Mouse (Mus musculus): ENCODE data around the gene Plekhh2.

Gene Plekhh2

GRCm38 (mm10) chr17:84575108-84575507, 63.4 kb downstream of the Plekhh2 start:
- Histone ChIP-seq H3K27me3 (ENCODE audit: control insufficient read depth, insufficient read depth, low read length, poor library complexity, severe bottlenecking) (no peaks in the 10 kb centered on the region), H3K36me3 (ENCODE audit: control insufficient read depth, insufficient read depth, low read length, poor library complexity, severe bottlenecking) (no peaks in the 10 kb centered on the region)
- DNase-seq (ENCODE audit: low read depth, low spot score), result no peak

- DNase-seq (ENCODE audit: low read depth, low spot score), result no peak
- Histone ChIP-seq H3K36me3 (ENCODE audit: control insufficient read depth, insufficient read depth, low read length, poor library complexity, severe bottlenecking) (no peaks in the 10 kb centered on the region), H3K27me3 (ENCODE audit: control insufficient read depth, insufficient read depth, low read length, poor library complexity, severe bottlenecking) (no peaks in the 10 kb centered on the region)
Observed at GRCm38 (mm10) chr17:84576621-84577293, 65.1 kb downstream of the Plekhh2 start.

GRCm38 (mm10) chr17:84579249-84579648, 67.6 kb downstream of the Plekhh2 start:
- no peak for DNase-seq (ENCODE audit: low read depth, low spot score)
- H3K36me3 ChIP-seq (ENCODE audit: control insufficient read depth, insufficient read depth, low read length, poor library complexity, severe bottlenecking), result no peaks in the 10 kb centered on the region
- no peaks in the 10 kb centered on the region for H3K27me3 ChIP-seq (ENCODE audit: control insufficient read depth, insufficient read depth, low read length, poor library complexity, severe bottlenecking)

GRCm38 (mm10) chr17:84579817-84580216, 68.1 kb downstream of the Plekhh2 start:
- Histone ChIP-seq H3K36me3 (ENCODE audit: control insufficient read depth, insufficient read depth, low read length, poor library complexity, severe bottlenecking) (no peaks in the 10 kb centered on the region), H3K27me3 (ENCODE audit: control insufficient read depth, insufficient read depth, low read length, poor library complexity, severe bottlenecking) (no peaks in the 10 kb centered on the region)

GRCm38 (mm10) chr17:84580821-84581220, 69.1 kb downstream of the Plekhh2 start:
- no peaks in the 10 kb centered on the region for H3K36me3 ChIP-seq (ENCODE audit: control insufficient read depth, insufficient read depth, low read length, poor library complexity, severe bottlenecking)
- no peak for DNase-seq (ENCODE audit: low read depth, low spot score)
- H3K27me3 ChIP-seq (ENCODE audit: control insufficient read depth, insufficient read depth, low read length, poor library complexity, severe bottlenecking), result no peaks in the 10 kb centered on the region

More at GRCm38 (mm10) chr17:84579817-84580216, 68.1 kb downstream of the Plekhh2 start:
- no peak for DNase-seq (ENCODE audit: low read depth, low spot score)

- no peak for DNase-seq (ENCODE audit: low read depth, low spot score)
- Histone ChIP-seq H3K36me3 (ENCODE audit: control insufficient read depth, insufficient read depth, low read length, poor library complexity, severe bottlenecking) (no peaks in the 10 kb centered on the region), H3K27me3 (ENCODE audit: control insufficient read depth, insufficient read depth, low read length, poor library complexity, severe bottlenecking) (no peaks in the 10 kb centered on the region)
Observed at GRCm38 (mm10) chr17:84581740-84582414, 70.2 kb downstream of the Plekhh2 start.

GRCm38 (mm10) chr17:84584107-84584506, 72.4 kb downstream of the Plekhh2 start:
- H3K27me3 ChIP-seq (ENCODE audit: control insufficient read depth, insufficient read depth, low read length, poor library complexity, severe bottlenecking), result no peaks in the 10 kb centered on the region
- DNase-seq (ENCODE audit: low read depth, low spot score), result no peak

GRCm38 (mm10) chr17:84585104-84585503, 73.4 kb downstream of the Plekhh2 start:
- H3K27me3 ChIP-seq (ENCODE audit: control insufficient read depth, insufficient read depth, low read length, poor library complexity, severe bottlenecking), result no peaks in the 10 kb centered on the region
- no peak for DNase-seq (ENCODE audit: low read depth, low spot score)
- H3K36me3 ChIP-seq (ENCODE audit: control insufficient read depth, insufficient read depth, low read length, poor library complexity, severe bottlenecking), result no peaks in the 10 kb centered on the region

More at GRCm38 (mm10) chr17:84584107-84584506, 72.4 kb downstream of the Plekhh2 start:
- H3K36me3 ChIP-seq (ENCODE audit: control insufficient read depth, insufficient read depth, low read length, poor library complexity, severe bottlenecking), result no peaks in the 10 kb centered on the region

GRCm38 (mm10) chr17:84590065-84590464, 78.4 kb downstream of the Plekhh2 start:
- DNase-seq (ENCODE audit: low read depth, low spot score), result no peak
- H3K27me3 ChIP-seq (ENCODE audit: control insufficient read depth, insufficient read depth, low read length, poor library complexity, severe bottlenecking), result no peaks in the 10 kb centered on the region
- H3K36me3 ChIP-seq (ENCODE audit: control insufficient read depth, insufficient read depth, low read length, poor library complexity, severe bottlenecking), result no peaks in the 10 kb centered on the region

- no peak for DNase-seq (ENCODE audit: low read depth, low spot score)
- H3K36me3 ChIP-seq (ENCODE audit: control insufficient read depth, insufficient read depth, low read length, poor library complexity, severe bottlenecking), result no peaks in the 10 kb centered on the region
- no peaks in the 10 kb centered on the region for H3K27me3 ChIP-seq (ENCODE audit: control insufficient read depth, insufficient read depth, low read length, poor library complexity, severe bottlenecking)
Observed at GRCm38 (mm10) chr17:84591431-84592150, 79.9 kb downstream of the Plekhh2 start.

GRCm38 (mm10) chr17:84596015-84596441, 84.3 kb downstream of the Plekhh2 start:
- Histone ChIP-seq H3K36me3 (ENCODE audit: control insufficient read depth, insufficient read depth, low read length, poor library complexity, severe bottlenecking) (no peaks in the 10 kb centered on the region), H3K27me3 (ENCODE audit: control insufficient read depth, insufficient read depth, low read length, poor library complexity, severe bottlenecking) (no peaks in the 10 kb centered on the region)
- no peak for DNase-seq (ENCODE audit: low read depth, low spot score)

GRCm38 (mm10) chr17:84596501-84596900, 84.8 kb downstream of the Plekhh2 start:
- DNase-seq (ENCODE audit: low read depth, low spot score), result no peak
- H3K27me3 ChIP-seq (ENCODE audit: control insufficient read depth, insufficient read depth, low read length, poor library complexity, severe bottlenecking), result no peaks in the 10 kb centered on the region
- no peaks in the 10 kb centered on the region for H3K36me3 ChIP-seq (ENCODE audit: control insufficient read depth, insufficient read depth, low read length, poor library complexity, severe bottlenecking)

GRCm38 (mm10) chr17:84597859-84598258, 86.2 kb downstream of the Plekhh2 start:
- H3K36me3 ChIP-seq (ENCODE audit: control insufficient read depth, insufficient read depth, low read length, poor library complexity, severe bottlenecking), result no peaks in the 10 kb centered on the region
- DNase-seq (ENCODE audit: low read depth, low spot score), result no peak
- H3K27me3 ChIP-seq (ENCODE audit: control insufficient read depth, insufficient read depth, low read length, poor library complexity, severe bottlenecking), result no peaks in the 10 kb centered on the region

GRCm38 (mm10) chr17:84598928-84599327, 87.2 kb downstream of the Plekhh2 start:
- no peak for DNase-seq (ENCODE audit: low read depth, low spot score)
- Histone ChIP-seq H3K27me3 (ENCODE audit: control insufficient read depth, insufficient read depth, low read length, poor library complexity, severe bottlenecking) (no peaks in the 10 kb centered on the region), H3K36me3 (ENCODE audit: control insufficient read depth, insufficient read depth, low read length, poor library complexity, severe bottlenecking) (no peaks in the 10 kb centered on the region)

Measured in splenic B cell, adult 2 months (primary cell).